Mouse (Mus musculus): Measurements from ENCODE around the gene Stat5a. TPM values are rescaled to one million over a fixed set of nuclear protein-coding genes. Genes with fewer than 3 reads are reported as not detected.
A peak's percentile ranks its signal among the peaks of the same experiment; 100 is the strongest.

Stat5a gene
- polyA plus RNA-seq, 1 experiment from 2014 or later, result 5.9 TPM

GRCm38 (mm10) chr11:100821605-100822220, 37.4 kb upstream of the Stat5a start:
- Histone ChIP-seq H3K27me3 (replicated peaks) (no peaks in the 10 kb centered on the region), H3K9me3 (no peaks in the 10 kb centered on the region), H3K4me3 (peak overlapping the region; percentile 23), H3K36me3 (no peaks in the 10 kb centered on the region), H3K9ac (no peak overlapping the region), H3K4me1 (peaks cover 96% of the 10 kb centered on the region), H3K27ac (replicated peaks) (peak overlapping the region; percentile 80; the same call in 1 of the 2 replicates), H3K4me2 (peak overlapping the region; percentile 54)
- no peak for ATAC-seq (ENCODE audit: extremely low read depth, insufficient number of reproducible peaks, low FRiP score, low TSS enrichment)
- 86% methylated on average over 13 of the region's 13 CpGs for WGBS

GRCm38 (mm10) chr11:100822365-100822764, 36.8 kb upstream of the Stat5a start:
- H3K4me2 ChIP-seq, result peak overlapping the region; percentile 54
- no peak for ATAC-seq (ENCODE audit: extremely low read depth, insufficient number of reproducible peaks, low FRiP score, low TSS enrichment)
- peak overlapping the region; percentile 80 for H3K27ac ChIP-seq (replicated peaks)
- H3K27me3 ChIP-seq (replicated peaks), result no peaks in the 10 kb centered on the region
- H3K36me3 ChIP-seq, result no peaks in the 10 kb centered on the region
- peak overlapping the region; percentile 54; the same call in 1 of the 2 replicates for H3K9ac ChIP-seq
- H3K4me3 ChIP-seq, result peak overlapping the region; percentile 23
- H3K4me1 ChIP-seq, result peaks cover 92% of the 10 kb centered on the region
- H3K9me3 ChIP-seq, result no peaks in the 10 kb centered on the region
- 52% methylated on average over 12 of the region's 12 CpGs for WGBS

GRCm38 (mm10) chr11:100823543-100824313, 35.4 kb upstream of the Stat5a start:
- 50% methylated on average over 8 of the region's 8 CpGs for WGBS

GRCm38 (mm10) chr11:100824496-100824895, 34.7 kb upstream of the Stat5a start:
- peak overlapping the region; percentile 48; the same call in 1 of the 2 replicates for H3K9ac ChIP-seq
- no peak for ATAC-seq (ENCODE audit: extremely low read depth, insufficient number of reproducible peaks, low FRiP score, low TSS enrichment)
- no peaks in the 10 kb centered on the region for H3K36me3 ChIP-seq
- no peak overlapping the region for H3K4me3 ChIP-seq
- H3K9me3 ChIP-seq, result no peaks in the 10 kb centered on the region
- H3K27me3 ChIP-seq (replicated peaks), result no peaks in the 10 kb centered on the region
- peaks cover 94% of the 10 kb centered on the region for H3K4me1 ChIP-seq
- peak overlapping the region; percentile 10 for H3K4me2 ChIP-seq
- peak overlapping the region; percentile 80 for H3K27ac ChIP-seq (replicated peaks)
- 67% methylated on average over 7 of the region's 7 CpGs for WGBS

More at GRCm38 (mm10) chr11:100823543-100824313, 35.4 kb upstream of the Stat5a start:
- Histone ChIP-seq H3K36me3 (no peaks in the 10 kb centered on the region), H3K9me3 (no peaks in the 10 kb centered on the region), H3K4me3 (no peak overlapping the region), H3K27ac (replicated peaks) (peak overlapping the region; percentile 80), H3K4me1 (peaks cover 93% of the 10 kb centered on the region), H3K4me2 (peak overlapping the region; percentile 10; the same call in 1 of the 2 replicates), H3K27me3 (replicated peaks) (no peaks in the 10 kb centered on the region), H3K9ac (no peak overlapping the region)
- no peak for ATAC-seq (ENCODE audit: extremely low read depth, insufficient number of reproducible peaks, low FRiP score, low TSS enrichment)

- Histone ChIP-seq H3K36me3 (no peaks in the 10 kb centered on the region), H3K4me3 (no peak overlapping the region), H3K4me2 (no peak overlapping the region), H3K9me3 (no peaks in the 10 kb centered on the region), H3K9ac (no peak overlapping the region), H3K27me3 (replicated peaks) (no peaks in the 10 kb centered on the region), H3K4me1 (peaks cover 91% of the 10 kb centered on the region), H3K27ac (replicated peaks) (peak overlapping the region; percentile 80)
- ATAC-seq (ENCODE audit: extremely low read depth, insufficient number of reproducible peaks, low FRiP score, low TSS enrichment), result no peak
- WGBS, result 74% methylated on average over 9 of the region's 9 CpGs
These were observed 33.7 kb upstream of the Stat5a start for GRCm38 (mm10) chr11:100825451-100825850.

- H3K4me2 ChIP-seq, result no peak overlapping the region
- no peak overlapping the region for H3K9ac ChIP-seq
- no peak for ATAC-seq (ENCODE audit: extremely low read depth, insufficient number of reproducible peaks, low FRiP score, low TSS enrichment)
- no peak overlapping the region for H3K4me3 ChIP-seq
- H3K4me1 ChIP-seq, result peaks cover 92% of the 10 kb centered on the region
- WGBS, result 81% methylated on average over 13 of the region's 13 CpGs
- no peaks in the 10 kb centered on the region for H3K27me3 ChIP-seq (replicated peaks)
- no peaks in the 10 kb centered on the region for H3K36me3 ChIP-seq
- no peak overlapping the region for H3K27ac ChIP-seq (replicated peaks)
- no peaks in the 10 kb centered on the region for H3K9me3 ChIP-seq
These were observed 32.8 kb upstream of the Stat5a start for GRCm38 (mm10) chr11:100826161-100826866.

GRCm38 (mm10) chr11:100828676-100829151, 30.4 kb upstream of the Stat5a start:
- no peaks in the 10 kb centered on the region for H3K27me3 ChIP-seq (replicated peaks)
- no peaks in the 10 kb centered on the region for H3K9me3 ChIP-seq
- 31% methylated on average over 10 of the region's 10 CpGs for WGBS
- ATAC-seq (ENCODE audit: extremely low read depth, insufficient number of reproducible peaks, low FRiP score, low TSS enrichment), result no peak
- H3K4me2 ChIP-seq, result peak overlapping the region; percentile 30
- H3K4me1 ChIP-seq, result peaks cover 86% of the 10 kb centered on the region
- H3K36me3 ChIP-seq, result no peaks in the 10 kb centered on the region
- peak overlapping the region; percentile 51; the same call in 1 of the 2 replicates for H3K9ac ChIP-seq
- H3K27ac ChIP-seq (replicated peaks), result peak overlapping the region; percentile 59
- no peak overlapping the region for H3K4me3 ChIP-seq

- Histone ChIP-seq H3K4me3 (no peak overlapping the region), H3K27me3 (replicated peaks) (no peaks in the 10 kb centered on the region), H3K4me2 (no peak overlapping the region), H3K9ac (no peak overlapping the region), H3K36me3 (no peaks in the 10 kb centered on the region), H3K4me1 (peaks cover 77% of the 10 kb centered on the region), H3K9me3 (no peaks in the 10 kb centered on the region), H3K27ac (replicated peaks) (no peak overlapping the region)
- ATAC-seq (ENCODE audit: extremely low read depth, insufficient number of reproducible peaks, low FRiP score, low TSS enrichment), result no peak
- 77% methylated on average over 12 of the region's 12 CpGs for WGBS
These were observed 29.5 kb upstream of the Stat5a start for GRCm38 (mm10) chr11:100829691-100830090.

- Histone ChIP-seq H3K4me1 (peaks cover 60% of the 10 kb centered on the region), H3K36me3 (no peaks in the 10 kb centered on the region), H3K9me3 (no peaks in the 10 kb centered on the region), H3K9ac (no peak overlapping the region), H3K27ac (replicated peaks) (0 out of 2 replicates have a peak overlapping the region, but pooled peaks have one; percentile 1), H3K4me2 (no peak overlapping the region), H3K27me3 (replicated peaks) (no peaks in the 10 kb centered on the region), H3K4me3 (no peak overlapping the region)
- no peak for ATAC-seq (ENCODE audit: extremely low read depth, insufficient number of reproducible peaks, low FRiP score, low TSS enrichment)
- 65% methylated on average over 10 of the region's 10 CpGs for WGBS
These were observed 27.8 kb upstream of the Stat5a start for GRCm38 (mm10) chr11:100831396-100831795.

- Histone ChIP-seq H3K4me3 (no peak overlapping the region), H3K4me1 (peaks cover 44% of the 10 kb centered on the region), H3K9me3 (peaks cover 3% of the 10 kb centered on the region; the same call in 1 of the 2 replicates), H3K36me3 (peaks cover 4% of the 10 kb centered on the region), H3K4me2 (no peak overlapping the region), H3K27ac (replicated peaks) (no peak overlapping the region), H3K9ac (no peak overlapping the region), H3K27me3 (replicated peaks) (no peaks in the 10 kb centered on the region)
- ATAC-seq (ENCODE audit: extremely low read depth, insufficient number of reproducible peaks, low FRiP score, low TSS enrichment), result no peak
- 62% methylated on average over 7 of the region's 7 CpGs for WGBS
These were observed 25.7 kb upstream of the Stat5a start for GRCm38 (mm10) chr11:100833466-100833865.

Measured in heart, embryonic 13.5 days (tissue).